Mouse (Mus musculus) left cerebral cortex, adult 6 months (tissue): ENCODE measurements around the gene Ubac1. TPM values are rescaled to one million over a fixed set of nuclear protein-coding genes. Genes with fewer than 3 reads are reported as not detected.

Experiments
- long read RNA-seq, 2 experiments: library from polyadenylated mRNA; unstranded; transcript quantifications; one replicate each; pipeline ENCODE4 v2.0.0; 2019 to 2020
- polyA plus RNA-seq: library from polyadenylated mRNA; unstranded; fragments of <200 nt; fragmentation: Nextera tagmentation; gene quantifications from 2 replicates; pipeline ENCODE4 v1.2.3, GENCODE M21; 2021

Gene Ubac1
- polyA plus RNA-seq: 22.8 and 60.4 TPM in 2 replicates
- long read RNA-seq, experiment 1, transcript Ubac1-201 (10 exons, 1,852 nt): major isoform, 79 of 101 reads
- long read RNA-seq, experiment 1, partial matches to known transcripts: 5 of 101 reads
- long read RNA-seq, experiment 1, other reads (novel, unspliced or antisense): 17 of 101 reads
- long read RNA-seq, experiment 2, transcript Ubac1-201 (10 exons, 1,852 nt): major isoform, 10 of 29 reads
- long read RNA-seq, experiment 2, partial matches to known transcripts: 14 of 29 reads
- long read RNA-seq, experiment 2, other reads (novel, unspliced or antisense): 5 of 29 reads

DNA sequence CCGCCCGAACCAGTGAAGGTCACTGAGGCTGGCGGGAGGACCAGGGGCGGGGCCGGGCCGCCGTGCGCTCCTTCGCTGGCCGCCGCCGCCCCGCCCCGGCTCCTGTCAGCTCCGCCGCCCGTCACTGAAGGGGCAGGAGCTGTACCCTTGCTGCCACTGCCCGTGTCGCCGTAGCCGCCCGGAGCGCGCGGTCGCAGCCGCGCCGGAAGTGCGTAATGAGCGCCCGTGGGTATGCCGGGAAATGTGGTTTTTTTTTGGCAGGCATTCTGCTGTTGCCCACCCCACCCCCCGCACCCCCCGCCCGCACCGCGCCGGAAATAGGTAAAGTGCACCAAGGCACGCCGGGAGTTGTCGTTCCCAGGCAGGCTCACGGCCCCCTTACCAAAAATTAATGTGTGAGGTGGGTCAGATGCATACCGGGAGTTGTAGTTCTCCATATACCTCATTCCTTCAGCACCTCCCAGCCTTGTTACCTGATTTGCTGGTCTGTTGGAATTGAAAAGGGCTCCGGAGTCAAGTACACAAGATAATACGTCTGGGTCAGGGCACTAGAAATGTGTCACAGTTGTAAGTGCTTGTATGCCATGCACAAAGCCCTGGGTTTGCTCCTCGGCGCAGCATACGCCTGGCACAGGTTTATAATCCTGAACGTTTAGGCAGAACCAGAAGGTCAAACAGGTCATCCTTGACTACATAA lies at the start of gene Ubac1:
Gene Ubac1, minus strand, starts transcription at position 187 of the 697 bp plus-strand sequence.

GRCm38 (mm10) chr2:25983159-25983907 lies 38.2 kb downstream of the Ubac1 start, which contains the start of gene Camsap1:
Gene Camsap1, minus strand, starts transcription at chr2:25983282.

Other genes with a start within 250 kb of the Ubac1 start
- not detected in 2 replicates for gene Lcn11, start 244.7 kb downstream of the Ubac1 start, polyA plus RNA-seq
- not detected in 2 replicates for gene Gm13539, start 239.5 kb downstream of the Ubac1 start, polyA plus RNA-seq
- gene Glt6d1, start 205.9 kb downstream of the Ubac1 start, polyA plus RNA-seq: not detected in 2 replicates
- not detected in 2 replicates for gene Lcn9, start 198.6 kb downstream of the Ubac1 start, polyA plus RNA-seq
- gene Sohlh1, start 174.5 kb downstream of the Ubac1 start, polyA plus RNA-seq: not detected in 2 replicates
- 13.8 and 17.4 TPM in 2 replicates for gene Kcnt1, start 158.0 kb downstream of the Ubac1 start, polyA plus RNA-seq
- 9.5 and 40.9 TPM in 2 replicates for gene Camsap1, start 38.5 kb downstream of the Ubac1 start, polyA plus RNA-seq
- gene Nacc2, start 101.5 kb upstream of the Ubac1 start, polyA plus RNA-seq: 43.2 and 63.0 TPM in 2 replicates
- gene Lhx3, start 186.5 kb upstream of the Ubac1 start, polyA plus RNA-seq: 0.25 TPM in 1 of 2 replicates, not detected in the other
- 8.0 and 10.2 TPM in 2 replicates for gene Qsox2, start 215.8 kb upstream of the Ubac1 start, polyA plus RNA-seq